Mouse (Mus musculus) embryo, embryonic 11.5 days (tissue): ENCODE data around the gene Fbxl17.

Experiments
- DNase-seq: peaks from one replicate; pipeline ENCODE4 v3.0.0-alpha.2; 2012; ENCODE audit warnings: low read depth, low spot score

Gene Fbxl17

DNA sequence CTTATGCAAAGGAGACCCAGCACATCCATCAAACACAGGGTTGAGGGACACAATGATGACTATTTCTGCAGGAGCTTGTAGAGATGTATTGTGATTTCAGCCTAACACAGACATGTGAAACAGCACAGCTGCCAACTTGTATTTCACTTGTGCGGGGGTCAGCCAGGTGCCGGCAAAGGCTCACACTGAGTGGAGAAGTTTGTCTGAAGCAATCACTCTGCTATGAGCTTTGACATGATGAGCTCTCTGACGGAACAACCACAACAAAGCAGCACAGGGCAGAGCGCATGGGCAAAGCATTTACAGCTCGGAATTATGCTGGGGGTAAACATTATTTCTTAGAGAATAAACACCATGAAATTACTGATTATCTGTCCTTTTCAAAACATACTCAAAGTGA, 328.6 kb downstream of the Fbxl17 start:
- DNase-seq: no peak

DNA sequence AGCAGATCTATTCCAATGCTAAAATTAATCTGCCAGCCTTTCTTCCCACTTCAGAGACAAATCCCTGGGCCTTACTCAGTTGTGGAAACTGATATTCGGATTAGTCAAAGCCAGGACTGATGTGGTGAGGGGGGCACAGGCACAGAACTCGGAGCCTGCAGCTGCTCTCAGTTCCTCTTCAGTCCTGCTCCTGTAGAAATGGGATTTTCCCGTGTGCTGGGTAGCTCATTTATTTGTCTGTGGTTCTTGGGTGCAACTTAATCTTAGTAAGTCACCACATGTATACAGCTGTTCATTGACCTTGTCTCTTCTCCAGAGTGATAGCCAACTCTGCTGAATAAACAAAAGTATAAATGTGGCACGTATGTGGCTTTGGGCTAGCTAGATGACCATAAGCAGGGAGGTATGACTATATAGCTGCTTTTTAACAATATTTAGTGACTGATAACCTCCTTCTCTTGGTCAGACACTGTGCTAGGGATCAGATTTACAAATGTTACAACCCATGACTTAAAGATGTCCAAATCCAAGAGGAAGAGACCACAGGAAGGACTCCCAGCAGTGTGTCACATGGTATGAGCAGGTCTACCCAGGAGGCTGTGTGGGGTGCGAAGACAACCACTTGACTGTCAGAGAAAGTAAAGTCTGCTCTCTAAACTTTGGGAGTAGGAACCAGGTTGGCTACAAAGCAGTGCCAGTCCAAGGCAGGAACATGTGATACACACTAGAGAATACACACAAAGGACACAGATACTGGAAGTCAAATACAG, 331.6 kb downstream of the Fbxl17 start:
- DNase-seq: no peak

DNA sequence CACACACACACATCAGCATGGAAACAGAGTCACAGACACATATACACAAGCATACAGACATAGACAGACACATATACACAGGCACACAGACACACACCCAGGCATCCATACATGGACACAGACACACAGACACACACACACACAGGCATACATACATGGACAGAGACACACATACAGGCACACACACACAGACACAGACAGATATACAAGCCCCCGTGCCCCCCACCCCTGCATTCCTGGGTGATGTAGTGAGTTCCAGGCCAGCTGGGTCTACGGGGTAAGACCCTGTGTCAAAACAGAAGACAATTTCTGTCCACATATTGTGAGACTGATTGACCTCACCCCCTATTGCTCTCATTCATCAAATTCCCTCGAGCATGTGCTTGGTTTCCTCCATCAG, 332.6 kb downstream of the Fbxl17 start:
- DNase-seq: no peak

DNA sequence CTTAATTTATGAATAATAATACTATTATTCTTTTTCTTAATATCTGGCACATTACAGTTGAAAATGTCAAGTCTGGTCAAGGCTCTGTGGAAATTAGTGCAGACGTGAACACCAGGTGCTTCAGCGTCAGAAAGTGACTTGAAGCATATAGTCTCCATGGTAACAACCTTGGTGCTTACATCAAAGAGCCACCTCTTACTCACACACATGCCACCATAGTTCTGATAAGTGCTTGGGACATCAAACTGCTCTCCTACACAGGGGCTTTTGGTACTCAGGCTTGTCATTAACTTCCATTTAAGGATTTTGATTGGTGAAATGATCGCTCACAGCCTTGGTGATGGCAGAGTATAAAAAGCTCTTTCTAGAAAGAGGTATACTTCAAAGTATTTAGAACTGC, 333.1 kb downstream of the Fbxl17 start:
- no peak for DNase-seq

GRCm38 (mm10) chr17:63165847-63166246, 334.0 kb downstream of the Fbxl17 start:
- DNase-seq: no peak

DNA sequence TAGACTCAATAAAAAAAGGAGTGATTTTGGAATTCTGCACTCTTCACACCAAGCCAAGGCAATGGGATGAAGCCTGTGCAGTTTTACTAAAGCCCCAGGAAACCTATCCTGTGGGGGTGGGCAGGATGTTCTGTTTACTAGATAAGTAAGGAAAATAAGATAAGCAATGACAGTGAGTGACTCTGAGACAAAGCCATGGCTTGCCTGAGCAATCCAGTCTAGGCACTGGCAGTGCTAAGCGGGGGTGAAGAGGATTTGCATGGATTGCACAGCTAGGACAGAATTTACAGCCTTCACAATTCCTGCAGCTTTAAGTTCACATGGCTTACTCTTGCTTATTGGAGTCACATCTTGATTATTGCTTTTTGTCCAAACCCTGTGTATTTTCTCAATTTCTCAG, 335.5 kb downstream of the Fbxl17 start:
- no peak for DNase-seq

DNA sequence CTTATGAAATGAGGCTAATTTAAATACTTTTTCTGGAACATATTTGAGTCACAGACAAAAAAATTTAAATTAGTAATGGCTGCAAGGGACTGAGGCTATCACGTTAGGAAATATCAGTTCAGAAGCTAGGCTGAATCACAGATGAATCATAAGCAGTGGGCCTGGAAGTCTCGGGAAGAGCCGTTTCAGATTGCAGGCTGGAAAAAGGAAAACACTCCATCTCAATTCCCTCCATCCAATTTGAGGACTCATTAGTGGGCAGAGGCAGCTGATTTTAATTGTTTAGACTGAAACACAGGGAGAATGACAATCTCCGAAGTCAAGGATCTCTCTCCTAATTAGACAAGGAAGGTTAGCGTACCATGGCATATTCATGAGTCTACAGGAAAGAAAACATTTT, 337.9 kb downstream of the Fbxl17 start:
- DNase-seq: no peak

GRCm38 (mm10) chr17:63159196-63159595, 340.6 kb downstream of the Fbxl17 start:
- DNase-seq: no peak

DNA sequence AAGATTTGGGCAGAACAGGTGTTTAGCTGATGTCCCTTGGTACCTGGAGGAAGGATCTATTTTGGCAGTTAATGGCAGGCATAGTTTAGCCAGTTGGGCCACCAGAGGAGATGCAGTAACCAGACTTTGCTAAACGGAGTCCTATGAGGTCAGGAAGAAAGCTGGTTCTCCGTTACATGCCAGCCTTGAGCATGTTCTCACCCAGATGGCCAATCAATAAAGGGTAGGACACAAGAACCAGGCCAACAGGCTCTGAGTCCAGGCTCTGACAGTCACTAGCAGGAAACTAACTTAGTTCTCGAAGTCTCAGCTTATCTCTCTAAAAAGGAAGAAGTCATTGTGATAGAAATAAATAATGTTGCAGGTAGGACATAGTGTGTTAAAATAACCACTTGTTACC, 341.4 kb downstream of the Fbxl17 start:
- DNase-seq: no peak

DNA sequence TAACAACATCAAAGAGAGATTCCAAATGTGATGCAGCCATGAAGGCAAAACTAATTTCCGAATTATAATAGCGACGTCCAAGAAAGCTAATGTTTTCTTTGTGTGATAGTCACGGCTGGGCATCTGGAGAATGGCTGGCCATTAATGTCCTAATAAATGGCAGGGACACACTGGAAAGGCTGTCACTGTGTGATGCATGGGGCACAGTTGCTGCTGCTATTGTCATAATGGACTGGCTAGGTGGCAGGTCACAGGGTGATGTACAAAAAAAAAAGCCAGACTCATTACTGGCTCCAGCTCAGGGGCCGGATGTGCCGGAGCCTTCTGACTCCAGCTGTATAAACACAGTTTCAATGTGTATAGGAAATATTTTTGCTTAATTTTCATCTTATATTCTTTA, 341.9 kb downstream of the Fbxl17 start:
- DNase-seq: no peak

GRCm38 (mm10) chr17:63157019-63157418, 342.8 kb downstream of the Fbxl17 start:
- DNase-seq: no peak

DNA sequence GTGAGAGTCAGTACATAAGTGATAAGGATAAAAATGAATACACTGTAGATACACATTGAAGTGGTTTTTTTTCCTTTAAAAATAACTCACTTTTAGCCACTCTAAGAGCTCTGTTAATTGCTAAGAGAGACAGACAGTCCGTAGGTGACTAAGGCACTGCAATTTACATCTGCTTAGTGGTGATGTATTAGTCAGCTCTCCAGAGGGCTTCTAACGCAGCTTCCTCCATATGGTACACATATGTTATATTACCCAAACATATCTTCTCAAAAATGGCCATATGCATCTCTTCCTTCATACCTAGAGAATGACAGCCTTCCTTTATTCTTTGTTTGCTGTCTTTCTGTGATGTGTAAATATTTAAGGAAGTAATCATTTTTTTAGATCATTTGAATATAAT, 353.3 kb downstream of the Fbxl17 start:
- no peak for DNase-seq

DNA sequence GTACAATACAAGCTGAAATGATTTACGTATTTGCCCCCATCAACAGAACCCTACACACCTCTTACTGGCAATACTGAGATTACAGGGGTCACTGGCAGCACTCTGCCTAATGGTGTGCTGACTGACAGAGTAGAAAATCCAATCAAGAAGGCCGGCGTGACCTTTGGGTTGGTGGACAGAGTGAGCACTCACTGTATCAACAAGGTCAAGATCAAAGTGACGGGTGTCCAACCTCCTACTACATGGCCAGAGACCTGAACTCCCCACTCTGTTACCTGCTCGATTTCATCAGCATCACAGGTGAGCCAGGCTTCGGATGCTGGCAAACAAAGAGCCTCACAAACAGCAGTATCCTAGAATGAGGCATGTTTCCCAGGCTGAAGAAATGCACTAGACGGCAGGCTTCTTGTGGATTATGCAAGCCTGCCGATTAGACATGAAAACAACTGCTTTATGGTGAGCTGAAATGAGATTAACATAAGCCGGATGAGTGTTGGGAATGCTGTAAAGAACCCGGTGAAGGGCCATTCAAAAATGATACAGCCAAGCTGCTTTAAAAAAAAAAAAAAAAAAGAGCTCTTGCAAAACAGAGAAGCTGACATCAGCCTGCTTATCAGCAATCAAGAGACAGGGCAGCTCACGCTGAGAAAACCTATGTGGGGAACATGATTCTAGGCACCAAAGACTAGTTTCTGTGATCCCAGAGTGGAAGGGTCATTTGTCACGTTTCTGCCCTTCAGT, 353.9 kb downstream of the Fbxl17 start:
- no peak for DNase-seq

DNA sequence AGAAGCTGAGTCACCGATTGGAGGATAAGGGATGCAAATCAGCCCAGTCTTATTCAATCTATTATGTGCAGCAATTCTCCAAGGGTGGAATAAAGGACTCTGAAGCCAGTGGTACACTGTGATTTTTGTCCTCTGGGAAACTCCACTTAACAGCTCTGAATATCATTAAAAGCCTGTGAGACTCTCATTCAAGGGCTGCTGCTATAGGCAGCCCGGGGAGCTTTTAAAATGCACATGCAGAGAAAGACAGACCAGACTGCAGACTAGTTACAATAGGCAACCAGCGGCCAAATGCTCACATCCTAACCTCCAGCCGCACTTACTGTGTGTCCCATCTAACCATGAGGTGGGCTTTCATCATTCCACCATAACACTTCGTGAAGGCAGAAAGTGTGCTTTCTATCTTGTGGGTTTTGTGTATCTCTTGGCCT, 354.5 kb downstream of the Fbxl17 start:
- peak; percentile 24 for DNase-seq

GRCm38 (mm10) chr17:63143825-63144224, 356.0 kb downstream of the Fbxl17 start:
- no peak for DNase-seq

DNA sequence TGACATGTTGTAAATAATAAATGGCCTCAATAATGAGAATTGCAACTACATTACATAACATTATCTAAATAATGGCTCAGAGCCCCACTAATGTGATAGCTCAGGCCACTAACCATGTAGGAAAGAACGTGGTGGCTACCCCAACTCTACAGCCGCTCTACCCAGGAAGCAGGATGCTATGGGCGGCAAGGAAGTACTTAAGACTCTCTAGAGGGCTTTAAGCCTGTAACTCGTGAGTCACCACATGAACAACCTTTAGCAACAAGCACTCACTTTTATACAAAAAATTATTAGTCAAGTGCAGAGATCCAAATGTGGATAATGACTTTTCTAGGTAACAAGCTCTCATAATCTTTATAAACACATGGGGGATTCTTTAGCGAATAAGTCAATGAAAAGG, 365.0 kb downstream of the Fbxl17 start:
- DNase-seq: no peak

GRCm38 (mm10) chr17:63122427-63122826, 377.4 kb downstream of the Fbxl17 start:
- no peak for DNase-seq

- DNase-seq: no peak
These were observed 380.1 kb downstream of the Fbxl17 start for GRCm38 (mm10) chr17:63119701-63120100.

GRCm38 (mm10) chr17:63119077-63119476, 380.7 kb downstream of the Fbxl17 start:
- no peak for DNase-seq

DNA sequence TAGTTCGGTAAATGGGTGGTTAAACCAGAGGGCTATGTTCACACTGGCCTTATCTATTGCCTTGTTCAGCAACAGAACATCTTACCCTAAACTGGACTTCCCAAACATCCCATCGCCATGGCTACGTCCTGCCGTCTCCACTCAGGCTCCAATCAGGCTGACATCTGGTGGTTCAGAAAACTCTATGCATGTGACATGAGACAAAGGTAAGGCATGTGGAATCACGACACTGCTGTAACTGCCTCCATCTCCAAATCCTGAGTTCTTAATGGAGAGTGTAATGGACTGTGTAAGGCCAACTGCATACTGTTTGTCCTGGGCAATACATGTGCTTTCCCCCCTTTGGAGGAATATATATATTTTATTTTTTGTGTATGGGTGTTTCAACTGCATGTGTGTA, 382.7 kb downstream of the Fbxl17 start:
- DNase-seq: no peak

- no peak for DNase-seq
These were observed 385.3 kb downstream of the Fbxl17 start for GRCm38 (mm10) chr17:63114399-63115085.

- DNase-seq: no peak
These were observed 387.0 kb downstream of the Fbxl17 start for GRCm38 (mm10) chr17:63112826-63113225.

DNA sequence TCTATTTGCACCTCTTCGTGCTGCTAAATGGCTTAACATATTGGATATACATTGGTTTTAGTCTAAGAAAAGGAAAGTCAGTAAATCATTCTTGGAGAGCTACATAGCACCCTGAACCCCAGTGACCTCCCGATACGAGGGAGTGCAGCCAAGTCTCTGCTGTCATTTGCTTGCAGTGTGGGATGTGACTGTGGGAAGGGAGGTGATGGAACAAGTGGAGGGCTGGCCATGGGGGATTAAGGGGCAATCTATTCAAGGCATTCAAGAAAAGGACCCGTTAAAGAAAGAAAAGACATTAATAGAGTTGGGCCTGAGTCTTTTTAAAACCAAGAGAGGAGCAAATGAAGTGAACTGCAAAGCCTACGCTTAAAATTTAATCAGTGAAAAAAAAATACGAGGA, 388.8 kb downstream of the Fbxl17 start:
- no peak for DNase-seq
